Mouse (Mus musculus) liver, postnatal 0 days (tissue): ENCODE data around the gene Dcst2.

Experiments used
- CTCF ChIP-seq: sonication (generic); IDR thresholded peaks from 2 replicates; pipeline ENCODE4 v1.5.1; 2016; ENCODE audit warnings: antibody characterized with exemption, low read depth
- EP300 ChIP-seq: IDR thresholded peaks from 2 replicates; pipeline ENCODE4 v1.6.1; 2016; ENCODE audit warnings: antibody characterized with exemption, low read depth, mild to moderate bottlenecking

GRCm38 (mm10) chr3:89388134-89388881 is 26.5 kb downstream of the Dcst2 start:
- no peak for TF ChIP-seq CTCF
- TF ChIP-seq EP300, result no peak
